Comparison of ENCODE assay signal across 9 mouse cellular contexts in genomic region chr3:149233691-149234131, GRCm38 (mm10).
A peak's percentile ranks its signal among the peaks of the same experiment; 100 is the strongest.
DNase-seq lines count a peak whose midpoint lies in the region; ATAC-seq and TF ChIP-seq lines count a peak whose summit lies in the region.
"Had no signal": no experiment of that assay in that cellular context is flagged by ENCODE, and none has a peak within 500 bp of the region (broad histone marks: within the 10 kb centered on the region; RNA-seq: fewer than 3 reads in every experiment).

No protein-coding gene starts in this region.

- no peaks in the 10 kb centered on the region for H3K9me3 ChIP-seq in liver, postnatal 0 days (ENCODE audit: low read length)
- no peaks in the 10 kb centered on the region for H3K9me3 ChIP-seq in intestine, embryonic 16.5 days (ENCODE audit: control insufficient read depth, low read length)
- H3K9me3 ChIP-seq: forebrain, embryonic 12.5 days; heart, embryonic 13.5 days had no signal

- TF ChIP-seq EP300 in liver, postnatal 0 days (IDR thresholded peaks at IDR 0.05; ENCODE audit: low read depth): no peak

- TF ChIP-seq CTCF in liver, postnatal 0 days (IDR thresholded peaks at IDR 0.05; ENCODE audit: low read depth): no peak

- TF ChIP-seq POLR2A in myocyte (IDR thresholded peaks at IDR 0.05; ENCODE audit: insufficient read length, low read depth): no peak

- peak; percentile 8; the same call in 1 of the 2 replicates for ATAC-seq in liver, postnatal 0 days
- ATAC-seq in intestine, embryonic 16.5 days: peak; percentile 73

- H3K27ac ChIP-seq in liver, postnatal 0 days (ENCODE audit: low read depth): no peak overlapping the region
- 0 out of 2 replicates have a peak overlapping the region, but pooled peaks have one; percentile 4 for H3K27ac ChIP-seq in intestine, embryonic 16.5 days (ENCODE audit: low read length)
- H3K27ac ChIP-seq: forebrain, embryonic 12.5 days had no signal

- no peaks in the 10 kb centered on the region for H3K27me3 ChIP-seq in liver, postnatal 0 days (ENCODE audit: insufficient read depth, low read length)
- no peaks in the 10 kb centered on the region for H3K27me3 ChIP-seq in intestine, embryonic 16.5 days (replicated peaks; ENCODE audit: control insufficient read depth, insufficient read depth, low read length)
- no peaks in the 10 kb centered on the region for H3K27me3 ChIP-seq in myocyte (ENCODE audit: control insufficient read depth, insufficient read depth, insufficient read length)
- H3K27me3 ChIP-seq: heart, embryonic 13.5 days had no signal

- no peaks in the 10 kb centered on the region for H3K79me2 ChIP-seq in myocyte (ENCODE audit: control insufficient read depth, insufficient read depth)

- H3K4me3 ChIP-seq in liver, postnatal 0 days (ENCODE audit: low read depth, low read length): no peak overlapping the region
- no peak overlapping the region for H3K4me3 ChIP-seq in intestine, embryonic 16.5 days (ENCODE audit: low read length)
- H3K4me3 ChIP-seq in myocyte: no peak overlapping the region
- H3K4me3 ChIP-seq: forebrain, embryonic 12.5 days; heart, embryonic 13.5 days had no signal

- no peaks in the 10 kb centered on the region for H3K36me3 ChIP-seq in liver, postnatal 0 days (replicated peaks; ENCODE audit: insufficient read depth, low read length)
- no peaks in the 10 kb centered on the region for H3K36me3 ChIP-seq in intestine, embryonic 16.5 days (ENCODE audit: control insufficient read depth, insufficient read depth, low read length)
- no peaks in the 10 kb centered on the region for H3K36me3 ChIP-seq in myocyte (ENCODE audit: control insufficient read depth, insufficient read depth)
- H3K36me3 ChIP-seq: forebrain, embryonic 12.5 days; heart, embryonic 13.5 days had no signal

- no peak overlapping the region for H3K4me2 ChIP-seq in liver, postnatal 0 days (ENCODE audit: low read depth, low read length)
- no peak overlapping the region for H3K4me2 ChIP-seq in intestine, embryonic 16.5 days (ENCODE audit: low read depth, low read length)
- peak overlapping the region; percentile 2 for H3K4me2 ChIP-seq in myocyte (ENCODE audit: low read depth)
- H3K4me2 ChIP-seq: forebrain, embryonic 12.5 days; heart, embryonic 13.5 days had no signal

- peaks cover 5% of the 10 kb centered on the region; the same call in 1 of the 2 replicates for H3K4me1 ChIP-seq in liver, postnatal 0 days (ENCODE audit: insufficient read depth)
- peaks cover 3% of the 10 kb centered on the region; the same call in 1 of the 2 replicates for H3K4me1 ChIP-seq in intestine, embryonic 16.5 days (ENCODE audit: control insufficient read depth, insufficient read depth, low read length)
- H3K4me1 ChIP-seq: forebrain, embryonic 12.5 days had no signal

- WGBS in liver, postnatal 0 days (ENCODE audit: insufficient replicate concordance): 63% methylated on average over 8 of the region's 8 CpGs
- WGBS in intestine, embryonic 16.5 days: 41% methylated on average over 8 of the region's 8 CpGs

- H3ac ChIP-seq in myocyte (ENCODE audit: control insufficient read depth, insufficient read length): no peak overlapping the region

- DNase-seq in liver, postnatal 0 days: no peak
- no peak for DNase-seq in liver
- DNase-seq in adrenal gland, postnatal 36 days: peak; percentile 44 to 57
- DNase-seq in layer of hippocampus, adult 11-12 months (ENCODE audit: low spot score): no peak
- no peak for DNase-seq in thymus, postnatal 25 days

- no peak overlapping the region for H3K9ac ChIP-seq in liver, postnatal 0 days (replicated peaks)
- no peak overlapping the region for H3K9ac ChIP-seq in intestine, embryonic 16.5 days (ENCODE audit: low read depth, low read length)
- H3K9ac ChIP-seq: forebrain, embryonic 12.5 days; heart, embryonic 13.5 days had no signal

TF ChIP-seq in myocyte, 11 proteins besides CTCF, POLR2A, EP300 and RAD21:
- TF ChIP-seq TCF12 (IDR thresholded peaks at IDR 0.05; ENCODE audit: insufficient read depth, poor library complexity, severe bottlenecking): no peak
- no peak for TF ChIP-seq TCF3 (IDR thresholded peaks at IDR 0.05; ENCODE audit: insufficient read length, low read depth)
- TF ChIP-seq CEBPB (IDR thresholded peaks at IDR 0.05; ENCODE audit: insufficient read depth, poor library complexity, severe bottlenecking): no peak
- no peak for TF ChIP-seq MYOD1 (IDR thresholded peaks at IDR 0.05; ENCODE audit: control insufficient read depth in 1 of 3, insufficient read length in 2 of 3, low read depth in 2 of 3)
- no peak for TF ChIP-seq E2F4 (IDR thresholded peaks at IDR 0.05; ENCODE audit: insufficient read depth)
- no peak for TF ChIP-seq MAX (IDR thresholded peaks at IDR 0.05; ENCODE audit: low read depth)
- TF ChIP-seq REST (IDR thresholded peaks at IDR 0.05; ENCODE audit: insufficient read depth, insufficient read length): no peak

Comparison
In these comparisons a context has a peak if more than half of its experiments do, and no peak if none do; other contexts are left out.
1. DNase-seq: peak in adrenal gland, postnatal 36 days (2 of 2); none in liver, postnatal 0 days (single experiment), liver (single experiment), layer of hippocampus, adult 11-12 months (single experiment) and thymus, postnatal 25 days (single experiment).